Mouse (Mus musculus) cerebellum, postnatal 36 days (tissue): ENCODE data around the gene Nmrk2.
A peak's percentile ranks its signal among the peaks of the same experiment; 100 is the strongest.
"Not testable (repeated sequence)": the region's sequence is repeated elsewhere in the genome, so short reads cannot be mapped to it uniquely, and the experiment has no call there.

Experiments used
- DNase-seq, 2 experiments: peaks; one replicate each; pipeline ENCODE4 v3.0.0; 2021 to 2022; ENCODE audit warnings: mixed read lengths in 2 of 2

The Nmrk2 gene

DNA sequence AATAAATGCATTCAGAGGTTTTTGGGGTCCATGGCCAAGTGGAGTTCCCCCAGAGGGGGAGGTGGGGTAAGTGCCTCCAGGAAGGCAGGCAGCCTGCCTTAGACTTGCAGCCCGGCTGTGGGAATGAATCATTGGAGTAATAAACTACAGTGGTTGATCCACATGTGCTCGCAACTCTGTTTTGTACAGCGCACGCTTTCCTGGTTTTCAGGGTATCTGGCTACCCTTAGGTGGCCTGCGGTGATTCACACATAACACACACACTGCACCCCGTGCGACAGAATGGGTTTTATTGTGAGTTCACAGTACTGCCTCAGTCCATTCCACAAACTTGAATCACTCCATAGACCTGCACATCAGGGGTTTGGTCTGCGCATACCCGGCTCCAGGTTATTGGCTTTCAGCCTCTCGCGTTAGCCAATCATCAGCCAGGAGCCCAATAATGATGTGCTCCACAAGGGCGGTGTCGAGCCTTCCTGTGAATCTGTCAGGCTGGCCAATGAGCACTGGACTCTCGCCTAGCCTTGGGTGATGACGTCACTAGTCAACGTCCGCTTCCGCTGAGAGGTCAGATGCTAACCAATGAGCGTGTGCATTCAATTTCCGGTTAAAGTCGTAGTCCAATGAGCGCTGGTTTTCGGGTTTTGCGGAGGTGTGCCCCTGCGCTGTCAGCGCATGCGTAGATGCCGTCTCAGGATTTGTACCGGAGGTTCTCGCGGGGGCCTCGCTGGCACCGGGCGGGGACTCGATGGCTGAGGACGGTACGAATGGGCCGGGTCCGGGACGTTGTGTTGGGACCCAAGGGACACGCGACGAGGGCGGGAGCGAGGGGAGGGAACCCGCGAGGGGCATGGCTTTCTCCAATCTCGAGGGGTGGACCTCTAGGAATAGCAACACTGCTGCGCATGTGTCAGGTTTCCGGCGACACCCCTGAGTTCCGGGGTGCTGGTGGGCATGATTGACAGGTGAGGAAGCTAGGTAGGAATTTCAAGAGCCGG, 19.2 kb downstream of the Nmrk2 start, which contains the start of gene Dapk3:
Dapk3 (plus strand) TSS at position 670 of the 998 bp plus-strand sequence.
- peak; percentile 94 to 96 for DNase-seq

DNA sequence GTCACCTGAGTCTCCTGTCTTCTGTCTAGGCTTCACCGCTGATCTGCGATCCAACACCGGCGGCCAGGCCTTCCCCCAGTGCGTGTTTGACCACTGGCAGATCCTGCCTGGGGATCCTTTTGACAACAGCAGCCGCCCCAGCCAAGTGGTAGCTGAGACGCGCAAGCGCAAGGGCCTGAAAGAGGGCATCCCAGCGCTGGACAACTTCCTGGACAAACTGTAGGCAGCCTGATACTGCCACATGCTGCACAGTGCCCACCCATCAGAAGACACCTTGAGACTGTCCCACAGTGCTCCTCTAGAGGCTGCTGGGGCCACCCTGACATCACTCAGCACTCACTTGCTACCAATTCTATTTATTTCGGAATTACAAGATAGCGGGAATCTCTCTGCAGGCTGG, 20.0 kb downstream of the Nmrk2 start:
- DNase-seq: peak in 1 of 2 experiments; percentile 31

DNA sequence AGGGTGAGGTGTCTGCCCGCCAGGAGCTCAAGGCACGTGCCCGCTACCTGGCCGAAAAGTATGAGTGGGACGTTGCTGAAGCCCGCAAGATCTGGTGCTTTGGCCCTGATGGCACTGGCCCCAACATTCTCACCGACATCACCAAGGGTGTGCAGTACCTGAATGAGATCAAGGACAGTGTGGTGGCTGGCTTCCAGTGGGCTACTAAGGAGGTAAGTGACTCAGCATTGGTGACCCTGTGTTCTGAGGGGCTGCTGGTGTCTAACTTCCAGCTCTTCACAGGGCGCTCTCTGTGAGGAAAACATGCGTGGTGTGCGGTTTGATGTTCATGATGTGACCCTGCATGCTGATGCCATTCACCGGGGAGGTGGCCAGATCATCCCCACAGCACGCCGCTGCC, 20.9 kb downstream of the Nmrk2 start:
- DNase-seq: no peak

DNA sequence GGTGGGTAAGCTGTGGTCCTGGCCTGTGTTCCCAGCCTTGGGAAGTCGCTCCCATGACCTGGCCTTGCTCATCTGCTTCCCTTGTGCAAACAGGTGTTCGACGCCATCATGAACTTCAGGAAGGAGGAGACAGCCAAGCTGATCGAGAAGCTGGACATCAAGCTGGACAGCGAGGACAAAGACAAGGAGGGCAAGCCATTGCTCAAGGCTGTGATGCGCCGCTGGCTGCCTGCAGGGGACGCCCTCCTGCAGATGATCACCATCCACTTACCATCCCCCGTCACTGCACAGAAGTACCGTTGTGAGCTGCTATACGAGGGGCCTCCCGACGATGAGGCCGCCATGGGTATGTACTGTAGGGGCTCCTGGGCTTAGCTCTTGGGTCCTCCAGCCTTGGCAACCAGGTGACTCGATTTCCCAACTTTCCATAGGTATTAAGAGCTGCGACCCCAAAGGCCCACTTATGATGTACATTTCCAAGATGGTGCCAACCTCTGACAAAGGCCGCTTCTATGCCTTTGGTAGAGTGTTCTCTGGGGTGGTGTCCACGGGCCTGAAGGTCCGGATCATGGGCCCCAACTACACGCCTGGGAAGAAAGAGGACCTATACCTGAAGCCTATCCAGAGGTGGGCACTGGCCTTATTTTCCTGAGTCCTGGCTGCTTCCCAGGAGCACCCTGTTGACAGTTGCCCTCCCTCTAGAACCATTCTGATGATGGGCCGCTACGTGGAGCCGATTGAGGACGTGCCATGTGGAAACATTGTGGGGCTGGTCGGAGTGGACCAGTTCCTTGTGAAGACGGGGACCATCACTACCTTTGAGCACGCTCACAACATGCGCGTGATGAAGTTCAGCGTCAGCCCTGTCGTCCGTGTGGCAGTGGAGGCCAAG, 22.2 kb downstream of the Nmrk2 start:
- no peak for DNase-seq

DNA sequence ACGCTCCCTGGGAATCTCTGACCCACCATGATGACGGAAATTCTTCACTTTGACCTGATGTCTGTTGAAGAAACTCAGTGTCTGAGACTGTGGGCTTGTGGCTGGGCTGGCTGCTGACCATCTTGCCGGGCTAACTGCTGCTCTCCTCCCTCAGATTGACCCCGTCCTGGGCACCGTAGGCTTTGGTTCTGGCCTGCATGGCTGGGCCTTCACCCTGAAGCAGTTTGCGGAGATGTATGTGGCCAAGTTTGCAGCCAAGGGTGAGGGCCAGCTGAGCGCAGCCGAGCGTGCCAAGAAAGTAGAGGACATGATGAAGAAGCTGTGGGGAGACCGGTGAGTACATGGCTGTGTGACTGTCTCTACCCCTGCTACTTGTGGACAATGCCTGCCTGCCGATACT, 22.9 kb downstream of the Nmrk2 start:
- DNase-seq: no peak

DNA sequence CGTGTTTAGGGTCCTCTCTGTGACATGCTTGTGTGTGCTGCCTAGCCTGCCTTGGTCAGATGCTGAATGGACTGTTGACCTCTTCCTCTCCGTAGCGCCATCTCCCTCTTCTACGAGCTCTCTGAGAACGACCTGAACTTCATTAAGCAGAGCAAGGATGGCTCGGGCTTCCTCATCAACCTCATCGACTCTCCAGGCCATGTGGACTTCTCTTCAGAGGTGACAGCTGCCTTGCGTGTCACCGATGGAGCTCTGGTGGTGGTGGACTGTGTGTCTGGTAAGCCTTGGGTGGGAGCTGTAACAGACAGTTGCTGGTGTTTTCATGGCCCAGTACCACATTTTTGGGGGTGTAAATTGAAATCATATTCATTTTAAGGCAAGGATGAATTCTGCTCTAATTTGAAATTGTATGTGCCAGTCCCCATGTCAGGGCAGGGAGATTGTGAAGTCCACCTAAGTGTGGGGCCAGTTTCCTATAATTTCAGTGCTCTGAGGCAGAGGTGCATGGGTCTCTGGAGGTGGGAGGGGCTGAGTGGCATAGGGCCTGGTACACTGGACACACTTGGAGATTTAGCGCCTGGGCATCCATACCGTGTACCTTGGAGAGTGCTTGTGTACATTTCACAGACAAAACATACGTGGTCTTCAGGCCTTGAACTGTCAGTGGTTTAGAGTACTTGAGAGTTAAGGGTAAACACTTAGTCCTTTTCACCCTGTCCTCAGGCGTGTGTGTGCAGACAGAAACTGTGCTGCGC, 23.7 kb downstream of the Nmrk2 start:
- DNase-seq: peak in 1 of 2 experiments; percentile 27

DNA sequence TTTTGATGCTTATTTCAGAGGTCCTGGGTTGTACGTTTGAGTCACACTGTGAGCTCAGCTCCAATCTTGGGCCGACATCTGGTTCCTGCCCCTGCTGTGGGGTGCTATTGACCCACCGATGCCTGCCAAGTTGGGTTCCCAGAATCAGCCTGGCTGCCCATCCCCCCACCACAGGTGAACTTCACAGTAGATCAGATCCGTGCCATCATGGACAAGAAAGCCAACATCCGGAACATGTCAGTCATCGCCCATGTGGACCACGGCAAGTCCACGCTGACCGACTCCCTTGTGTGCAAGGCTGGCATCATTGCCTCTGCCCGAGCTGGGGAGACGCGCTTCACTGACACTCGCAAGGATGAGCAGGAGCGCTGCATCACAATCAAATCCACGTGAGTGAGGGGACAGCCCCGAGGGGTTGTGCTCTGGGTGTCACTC, 24.3 kb downstream of the Nmrk2 start:
- DNase-seq: peak; percentile 52 to 54

DNA sequence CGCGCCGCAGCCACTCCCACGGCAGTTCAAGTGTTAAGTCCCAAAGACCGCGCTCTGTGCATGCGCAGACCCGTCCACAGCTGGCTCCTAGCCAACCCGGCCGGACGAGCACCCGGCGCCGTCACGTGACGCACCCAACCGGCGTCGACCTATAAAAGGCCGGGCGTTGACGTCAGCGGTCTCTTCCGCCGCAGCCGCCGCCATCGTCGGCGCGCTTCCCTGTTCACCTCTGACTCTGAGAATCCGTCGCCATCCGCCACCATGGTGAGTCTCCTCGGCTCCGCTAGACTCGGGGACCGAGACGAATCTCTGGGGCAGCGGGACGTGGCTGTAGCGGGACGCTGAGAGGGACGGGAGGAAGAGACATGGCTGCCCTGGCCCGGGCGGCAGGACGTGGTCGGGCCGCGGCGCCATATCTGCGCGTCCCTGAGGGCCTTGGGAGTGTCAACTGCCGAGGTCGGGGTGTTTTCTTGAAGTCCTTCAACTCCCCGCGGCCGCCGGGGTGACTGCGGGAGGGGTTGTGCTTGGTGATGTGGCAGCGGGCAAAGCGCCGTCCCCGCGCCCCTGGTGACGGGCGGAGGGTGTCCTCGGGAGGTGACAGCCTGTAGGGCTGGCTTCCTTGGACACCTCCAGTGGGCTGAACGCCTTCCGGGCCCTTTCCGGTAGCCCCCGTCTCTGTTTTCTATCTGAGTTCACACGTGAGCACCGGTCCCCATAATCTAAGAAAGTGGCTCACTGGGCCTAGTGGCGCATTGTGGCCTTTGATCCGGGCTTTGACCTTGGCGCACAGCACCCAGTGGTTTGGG, 25.2 kb downstream of the Nmrk2 start, which contains the start of gene Eef2:
Eef2 (plus strand) TSS at position 166 of the 806 bp plus-strand sequence.
- peak; percentile 100 for DNase-seq

DNA sequence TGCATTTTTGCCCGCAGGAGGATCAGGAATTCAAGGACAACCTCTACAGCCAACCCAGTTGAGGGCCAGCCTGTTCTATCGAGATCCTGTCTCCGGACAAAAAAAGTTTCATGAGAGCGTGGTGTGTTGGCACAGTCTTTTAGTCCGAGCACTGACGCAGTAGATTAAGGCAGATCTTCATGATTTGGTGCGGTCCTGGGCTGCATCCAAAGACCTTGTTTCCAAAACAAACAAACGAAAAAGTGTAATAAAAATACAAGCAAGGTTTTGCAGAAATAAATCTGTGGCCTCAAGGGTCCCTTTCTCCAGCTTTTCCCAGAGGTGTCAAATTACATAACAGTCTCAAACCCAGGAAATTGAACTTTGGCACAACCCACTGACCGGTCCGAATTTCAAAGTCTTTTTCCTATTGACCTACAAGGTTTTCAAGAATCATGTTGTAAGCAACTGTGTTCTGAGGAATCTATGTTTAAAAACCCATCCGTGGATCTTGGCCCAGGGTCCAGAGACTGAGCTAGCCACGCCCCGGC, 25.9 kb downstream of the Nmrk2 start:
- DNase-seq: no peak

DNA sequence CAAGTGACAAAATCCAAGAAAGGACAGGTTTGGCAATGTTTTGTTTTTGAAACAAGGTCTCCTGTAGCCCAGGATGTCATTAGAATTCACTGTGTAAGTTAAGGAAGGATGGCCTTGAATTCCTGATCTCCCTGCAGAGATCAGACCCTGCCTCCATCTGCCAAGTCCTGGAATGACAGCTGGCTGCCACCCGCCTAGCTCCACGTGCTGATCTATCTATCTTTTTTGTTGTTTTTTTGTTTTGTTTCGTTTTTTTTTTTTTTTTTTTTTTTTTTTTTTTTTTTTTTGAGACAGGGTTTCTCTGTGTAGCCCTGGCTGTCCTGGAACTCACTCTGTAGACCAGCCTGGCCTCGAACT, 26.5 kb downstream of the Nmrk2 start:
- DNase-seq: not testable (repeated sequence)

DNA sequence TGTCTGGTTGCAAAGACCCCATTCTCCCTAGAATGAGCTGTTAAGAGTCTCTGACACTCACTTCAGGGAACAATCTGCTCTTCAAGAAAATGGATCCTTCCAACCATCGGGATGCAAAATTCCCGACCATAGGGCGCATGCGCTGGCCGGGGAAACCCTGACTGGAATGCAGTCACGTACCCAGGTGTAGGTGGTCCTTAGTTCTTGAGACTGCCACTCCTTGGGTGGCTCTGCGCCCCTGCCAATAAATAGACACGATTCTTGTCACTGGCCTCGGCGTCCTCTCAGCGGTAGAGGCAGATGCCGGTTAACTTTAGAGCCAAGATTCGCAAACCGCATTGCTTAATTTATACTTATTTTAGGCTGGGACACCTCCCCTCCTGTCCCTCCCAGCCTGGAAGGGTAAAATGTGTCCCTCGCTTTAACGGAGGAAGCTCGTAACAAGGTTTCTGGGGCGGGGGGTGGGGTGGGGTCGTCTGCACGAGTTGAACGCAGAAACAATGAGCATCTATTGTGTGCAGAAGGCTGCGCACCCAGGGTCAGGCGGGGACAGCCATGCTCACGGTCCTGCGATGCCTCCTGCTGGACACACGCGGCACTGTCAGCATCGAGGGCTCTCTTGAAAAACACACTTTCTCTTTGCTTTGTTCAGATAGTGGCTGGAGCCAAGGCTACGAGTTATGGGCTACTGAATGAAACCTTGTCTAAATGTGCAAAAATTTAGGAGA, 27.1 kb downstream of the Nmrk2 start:
- peak; percentile 93 to 97 for DNase-seq

DNA sequence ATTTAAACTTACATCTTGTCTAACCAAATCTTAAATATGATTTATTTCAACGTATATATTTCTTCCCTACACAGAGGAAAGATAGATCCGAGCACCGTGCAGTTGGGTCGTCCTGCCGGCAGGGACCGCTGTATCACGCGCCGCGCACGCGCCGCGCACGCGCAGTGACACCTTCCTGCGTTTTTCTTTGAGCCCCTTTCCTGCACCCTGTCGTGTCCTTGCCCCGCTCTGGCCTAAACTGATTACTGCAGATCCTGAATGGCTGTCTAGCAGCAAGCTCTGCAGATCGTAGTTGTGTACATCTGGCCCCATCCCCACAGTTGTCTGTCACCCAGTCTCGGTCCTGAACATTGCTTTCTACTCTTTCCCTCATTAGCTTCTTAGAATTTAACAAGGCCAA, 28.7 kb downstream of the Nmrk2 start:
- DNase-seq: peak; percentile 86

DNA sequence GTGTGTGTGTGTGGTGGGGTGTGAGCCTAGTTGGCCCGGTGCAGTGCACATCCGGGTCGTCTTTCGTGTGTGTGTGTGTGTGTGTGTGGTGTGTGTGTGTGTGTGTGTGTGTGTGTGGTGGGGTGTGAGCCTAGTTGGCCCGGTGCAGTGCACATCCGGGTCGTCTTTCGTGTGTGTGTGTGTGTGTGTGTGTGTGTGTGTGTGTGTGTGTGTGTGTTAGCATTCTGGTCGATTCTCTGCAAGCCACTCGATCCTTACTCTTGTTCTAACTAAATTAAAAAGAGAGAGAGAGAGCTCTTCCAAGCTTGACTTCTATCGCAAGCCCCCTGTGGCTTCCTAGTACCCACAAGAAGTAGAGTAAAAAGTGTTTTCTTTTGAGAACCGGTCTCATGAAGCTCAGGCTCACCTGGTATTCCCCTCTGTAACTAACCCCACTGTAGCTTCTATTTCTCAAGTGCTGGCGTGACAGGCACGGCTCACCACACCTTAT, 32.4 kb downstream of the Nmrk2 start:
- peak in 1 of 2 experiments; percentile 35 for DNase-seq

DNA sequence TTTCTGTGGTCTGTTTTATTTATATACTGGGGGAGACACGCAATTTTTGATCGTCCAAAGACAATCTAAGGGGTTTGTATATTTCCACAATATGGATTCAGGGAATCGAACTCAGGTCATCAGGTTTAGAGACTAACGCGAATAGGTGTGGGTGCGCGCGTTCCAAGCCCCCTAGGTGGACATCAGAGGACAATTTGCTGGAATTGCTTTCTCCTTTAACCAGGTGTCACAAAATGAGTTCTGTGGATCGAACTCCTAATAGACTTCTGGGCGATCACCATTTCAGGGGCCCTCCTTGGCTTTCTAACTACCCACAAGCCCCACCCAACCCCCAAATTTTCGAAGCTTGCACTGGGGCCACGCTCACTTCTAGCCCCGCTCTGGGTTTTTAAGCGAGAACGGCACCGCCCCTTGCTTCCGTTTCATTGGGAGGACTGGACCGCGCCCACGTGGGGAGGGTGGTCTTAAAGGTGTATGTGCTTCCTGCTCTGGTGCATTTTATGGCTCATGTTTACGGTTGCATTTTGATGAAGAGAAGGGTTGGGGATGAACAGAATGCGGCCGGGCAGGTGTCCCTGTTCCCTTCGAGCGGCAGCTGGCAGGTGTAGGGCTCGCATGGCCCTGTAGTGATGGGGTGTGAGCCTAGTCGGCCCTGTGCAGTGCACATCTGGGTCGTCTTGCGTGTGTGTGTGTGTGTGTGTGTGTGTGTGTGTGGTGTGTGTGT, 33.2 kb downstream of the Nmrk2 start:
- DNase-seq: peak; percentile 76 to 83

DNA sequence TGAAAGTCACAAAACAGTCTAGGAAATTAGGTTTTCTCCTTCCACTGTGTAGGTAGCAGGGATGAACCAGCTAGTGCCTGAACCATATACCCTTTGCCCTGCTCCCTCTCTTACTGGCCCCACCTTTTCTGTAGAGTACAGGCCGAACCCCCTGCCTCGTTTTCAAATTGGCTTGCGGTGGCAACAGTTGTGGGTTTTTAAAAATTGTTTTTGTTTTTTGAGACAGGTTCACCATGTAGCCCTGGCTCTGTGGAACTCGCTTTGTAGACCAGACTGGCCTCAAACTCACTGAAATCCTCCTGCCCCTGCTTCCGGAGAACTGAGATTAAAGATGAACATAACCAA, 33.8 kb downstream of the Nmrk2 start:
- no peak for DNase-seq

DNA sequence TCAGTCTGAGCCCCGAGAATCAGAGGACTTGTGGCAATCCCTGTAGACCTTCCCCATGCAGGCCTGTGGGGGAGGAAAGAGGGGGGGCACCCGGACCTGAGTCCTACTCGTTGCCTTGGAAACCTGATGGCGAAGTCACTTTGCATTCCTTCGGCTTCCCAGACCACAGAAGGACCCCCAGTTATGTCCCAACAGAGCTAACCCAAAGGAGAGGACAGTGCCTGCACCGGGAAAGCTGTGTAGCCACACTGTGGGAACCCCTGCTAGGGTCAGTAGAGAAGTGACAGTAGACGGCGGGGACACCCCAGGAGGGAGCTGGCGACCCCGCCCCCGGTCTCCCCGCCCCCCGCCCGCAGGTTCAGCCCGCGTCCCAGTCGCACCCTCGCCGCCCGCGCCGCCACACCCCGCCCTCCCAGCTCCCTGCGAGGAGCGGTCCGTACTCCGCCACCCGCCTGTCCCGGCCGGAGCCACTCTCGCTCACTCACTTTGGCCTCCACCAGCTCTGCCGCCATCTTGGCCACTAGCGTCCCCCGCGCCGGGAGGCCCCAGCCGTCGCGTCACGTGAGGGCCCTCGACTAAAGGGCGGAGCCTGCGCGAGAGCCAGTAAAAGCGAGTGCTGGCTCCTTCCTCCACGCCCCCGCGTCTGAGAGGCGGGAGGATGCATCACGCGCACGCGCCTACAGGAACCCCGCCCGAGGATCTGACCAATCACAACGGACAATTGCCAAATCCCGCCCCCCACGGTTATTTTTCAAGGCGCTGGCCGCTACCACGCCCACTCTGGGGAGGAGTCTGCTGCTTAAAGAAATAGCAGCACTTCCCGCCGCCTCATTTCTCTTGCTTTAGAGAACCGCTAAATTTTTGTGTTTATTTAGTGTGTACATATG, 34.4 kb downstream of the Nmrk2 start, which contains the start of gene Pias4:
Pias4 (minus strand) TSS at position 724 of the 887 bp plus-strand sequence.
- peak; percentile 100 for DNase-seq

DNA sequence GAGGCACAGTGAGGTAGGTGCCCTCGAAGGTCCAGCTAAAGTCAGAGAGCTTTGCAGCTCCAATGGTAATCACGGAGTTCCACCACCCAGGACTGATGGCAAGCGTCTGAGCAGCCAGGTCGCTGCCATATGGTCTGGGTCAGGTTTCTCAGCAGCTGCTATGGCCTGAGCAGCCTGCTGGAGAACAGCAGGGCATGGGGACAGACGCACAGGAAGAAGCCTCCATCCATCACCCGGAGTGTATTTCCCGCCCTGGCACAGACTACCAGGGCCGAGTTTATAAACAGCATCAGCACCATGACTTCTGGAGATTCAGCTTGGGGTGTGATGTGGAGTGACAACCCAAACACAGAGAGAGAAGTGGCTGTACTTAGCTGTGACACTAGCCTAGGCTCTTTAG, 36.7 kb downstream of the Nmrk2 start:
- peak; percentile 66 to 71 for DNase-seq

DNA sequence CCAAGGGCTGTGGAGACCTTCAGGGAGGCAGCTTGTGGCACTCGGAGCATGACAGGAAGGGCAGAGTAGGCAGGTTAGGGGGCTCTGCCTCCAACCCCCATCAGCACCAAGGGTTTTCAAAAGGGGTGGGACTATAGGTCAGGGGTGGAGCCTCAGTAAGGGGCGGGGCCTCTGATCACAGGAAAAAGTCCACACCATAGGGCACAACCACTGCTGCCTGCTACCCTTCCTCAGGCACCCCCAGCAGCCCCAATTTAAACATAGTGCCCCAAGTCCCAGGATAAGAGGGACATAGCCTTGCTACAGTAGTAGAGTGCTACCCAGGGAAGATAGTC, 39.6 kb downstream of the Nmrk2 start:
- DNase-seq: no peak
